Mouse (Mus musculus): ENCODE data around the gene Wdr73.

Wdr73 gene

GRCm38 (mm10) chr7:80894815-80895519 lies 6.1 kb downstream of the Wdr73 start:
- DNase-seq (ENCODE audit: low spot score in 2 of 2): no peak

- DNase-seq (ENCODE audit: low spot score in 2 of 2): no peak
Observed at GRCm38 (mm10) chr7:80894196-80894595, 6.9 kb downstream of the Wdr73 start.

GRCm38 (mm10) chr7:80893753-80894129 lies 7.3 kb downstream of the Wdr73 start:
- DNase-seq (ENCODE audit: low spot score in 2 of 2): no peak

GRCm38 (mm10) chr7:80893086-80893752 lies 7.8 kb downstream of the Wdr73 start:
- DNase-seq (ENCODE audit: low spot score in 2 of 2): no peak

GRCm38 (mm10) chr7:80889841-80890241 lies 11.2 kb downstream of the Wdr73 start:
- no peak for DNase-seq (ENCODE audit: low spot score in 2 of 2)

- DNase-seq (ENCODE audit: low spot score in 2 of 2): no peak
Observed at GRCm38 (mm10) chr7:80889021-80889511, 12.0 kb downstream of the Wdr73 start.

- DNase-seq (ENCODE audit: low spot score in 2 of 2): no peak
Observed at GRCm38 (mm10) chr7:80888595-80888994, 12.5 kb downstream of the Wdr73 start.

- DNase-seq (ENCODE audit: low spot score in 2 of 2): no peak
Observed at GRCm38 (mm10) chr7:80885666-80886065, 15.4 kb downstream of the Wdr73 start.

GRCm38 (mm10) chr7:80882830-80883505 lies 18.1 kb downstream of the Wdr73 start:
- peak; percentile 65 to 68 for DNase-seq (ENCODE audit: low spot score in 2 of 2)

GRCm38 (mm10) chr7:80875727-80876126 lies 25.3 kb downstream of the Wdr73 start:
- no peak for DNase-seq (ENCODE audit: low spot score in 2 of 2)

- no peak for DNase-seq (ENCODE audit: low spot score in 2 of 2)
Observed at GRCm38 (mm10) chr7:80873631-80874030, 27.4 kb downstream of the Wdr73 start.

GRCm38 (mm10) chr7:80873038-80873437 lies 28.0 kb downstream of the Wdr73 start:
- no peak for DNase-seq (ENCODE audit: low spot score in 2 of 2)

GRCm38 (mm10) chr7:80868686-80869085 lies 32.4 kb downstream of the Wdr73 start:
- DNase-seq (ENCODE audit: low spot score in 2 of 2): no peak

GRCm38 (mm10) chr7:80866514-80867147 lies 34.4 kb downstream of the Wdr73 start:
- no peak for DNase-seq (ENCODE audit: low spot score in 2 of 2)

GRCm38 (mm10) chr7:80865521-80865920 lies 35.5 kb downstream of the Wdr73 start:
- DNase-seq (ENCODE audit: low spot score in 2 of 2): no peak

- DNase-seq (ENCODE audit: low spot score in 2 of 2): no peak
Observed at GRCm38 (mm10) chr7:80864831-80865230, 36.2 kb downstream of the Wdr73 start.

- DNase-seq (ENCODE audit: low spot score in 2 of 2): no peak
Observed at GRCm38 (mm10) chr7:80864151-80864550, 36.9 kb downstream of the Wdr73 start.

GRCm38 (mm10) chr7:80863520-80863919 lies 37.5 kb downstream of the Wdr73 start:
- no peak for DNase-seq (ENCODE audit: low spot score in 2 of 2)

GRCm38 (mm10) chr7:80862475-80862874 lies 38.6 kb downstream of the Wdr73 start:
- DNase-seq (ENCODE audit: low spot score in 2 of 2): no peak

GRCm38 (mm10) chr7:80860729-80861274 lies 40.3 kb downstream of the Wdr73 start, which contains the start of gene Zscan2:
Gene Zscan2, plus strand, starts transcription at chr7:80860920.
- DNase-seq (ENCODE audit: low spot score in 2 of 2): peak; percentile 90 to 92

- DNase-seq (ENCODE audit: low spot score in 2 of 2): peak in 1 of 2 experiments; percentile 38
Observed at GRCm38 (mm10) chr7:80860227-80860626, 40.8 kb downstream of the Wdr73 start.

GRCm38 (mm10) chr7:80857181-80857580 lies 43.9 kb downstream of the Wdr73 start:
- DNase-seq (ENCODE audit: low spot score in 2 of 2): peak; percentile 51 to 56

Measured in right cerebral cortex, postnatal 36 days (tissue).